Mouse (Mus musculus): ENCODE data around the gene Fbln5.
A peak's percentile ranks its signal among the peaks of the same experiment; 100 is the strongest.

Gene Fbln5

GRCm38 (mm10) chr12:101818608-101819370, at the start of gene Fbln5:
Fbln5 (minus strand) TSS chr12:101819055.
- peak; percentile 76 for DNase-seq

GRCm38 (mm10) chr12:101862286-101862964, 43.6 kb upstream of the Fbln5 start:
- no peak for DNase-seq

- no peak for DNase-seq
These were observed 41.4 kb upstream of the Fbln5 start for GRCm38 (mm10) chr12:101860256-101860655.

GRCm38 (mm10) chr12:101858011-101858410, 39.2 kb upstream of the Fbln5 start:
- DNase-seq, result no peak

GRCm38 (mm10) chr12:101854336-101854735, 35.5 kb upstream of the Fbln5 start:
- DNase-seq, result no peak

GRCm38 (mm10) chr12:101851846-101852564, 33.1 kb upstream of the Fbln5 start:
- no peak for DNase-seq

- no peak for DNase-seq
These were observed 32.5 kb upstream of the Fbln5 start for GRCm38 (mm10) chr12:101851314-101851713.

- no peak for DNase-seq
These were observed 17.9 kb upstream of the Fbln5 start for GRCm38 (mm10) chr12:101836546-101837274.

- no peak for DNase-seq
These were observed 15.9 kb upstream of the Fbln5 start for GRCm38 (mm10) chr12:101834715-101835114.

- DNase-seq, result no peak
These were observed 14.9 kb upstream of the Fbln5 start for GRCm38 (mm10) chr12:101833776-101834175.

GRCm38 (mm10) chr12:101833115-101833506, 14.3 kb upstream of the Fbln5 start:
- no peak for DNase-seq

- DNase-seq, result no peak
These were observed 13.6 kb upstream of the Fbln5 start for GRCm38 (mm10) chr12:101832179-101833114.

GRCm38 (mm10) chr12:101831221-101831620, 12.4 kb upstream of the Fbln5 start:
- DNase-seq, result no peak

- DNase-seq, result no peak
These were observed 4.3 kb upstream of the Fbln5 start for GRCm38 (mm10) chr12:101823161-101823560.

GRCm38 (mm10) chr12:101821596-101821995, 2.7 kb upstream of the Fbln5 start:
- DNase-seq, result no peak

- no peak for DNase-seq
These were observed 715 bp upstream of the Fbln5 start for GRCm38 (mm10) chr12:101819570-101819969.

GRCm38 (mm10) chr12:101818246-101818607, 628 bp downstream of the Fbln5 start:
- DNase-seq, result no peak

GRCm38 (mm10) chr12:101816810-101817209, 2.0 kb downstream of the Fbln5 start:
- DNase-seq, result peak; percentile 57

- DNase-seq, result no peak
These were observed 3.1 kb downstream of the Fbln5 start for GRCm38 (mm10) chr12:101815796-101816195.

- DNase-seq, result no peak
These were observed 4.4 kb downstream of the Fbln5 start for GRCm38 (mm10) chr12:101814423-101814822.

- DNase-seq, result peak; percentile 53
These were observed 7.7 kb downstream of the Fbln5 start for GRCm38 (mm10) chr12:101811181-101811580.

- no peak for DNase-seq
These were observed 8.3 kb downstream of the Fbln5 start for GRCm38 (mm10) chr12:101810515-101810914.
